Mouse (Mus musculus) brain, embryonic 14.5 days (tissue): Measurements from ENCODE around the gene Mgme1. TPM values are rescaled to one million over a fixed set of nuclear protein-coding genes. Genes with fewer than 3 reads are reported as not detected.

Source experiments
- DNase-seq: peaks from one replicate; pipeline ENCODE4 v3.0.0-alpha.2; 2011; ENCODE audit warnings: low read depth
- CTCF ChIP-seq: fragments of 200-500 bp; IDR thresholded peaks from 2 replicates; pipeline ENCODE4 v1.5.1; 2012; ENCODE audit warnings: inconsistent platforms, mild to moderate bottlenecking, moderate library complexity, borderline replicate concordance; ENCODE audit not compliant: insufficient read depth, insufficient read length; ENCODE audit errors: extremely low read depth
- POLR2A ChIP-seq: fragments of 200-500 bp; IDR thresholded peaks from 2 replicates; pipeline ENCODE4 v1.6.1; 2012; ENCODE audit warnings: mild to moderate bottlenecking, inconsistent platforms, borderline replicate concordance; ENCODE audit not compliant: poor library complexity, insufficient read depth, insufficient read length, severe bottlenecking; ENCODE audit errors: extremely low read depth
- polyA plus RNA-seq: library from polyadenylated mRNA; depleted of rRNA; stranded (reverse); fragments of >200 nt; gene quantifications from 2 replicates; pipeline ENCODE4 v1.2.3, GENCODE M21; 2012; rRNA removed

The Mgme1 gene
- polyA plus RNA-seq, 1 experiment, result 6.6 TPM

GRCm38 (mm10) chr2:144329451-144329850, 59.0 kb downstream of the Mgme1 start:
- no peak for TF ChIP-seq POLR2A
- no peak for TF ChIP-seq CTCF
- DNase-seq, result no peak

GRCm38 (mm10) chr2:144329937-144330336, 59.5 kb downstream of the Mgme1 start:
- TF ChIP-seq CTCF, result no peak
- TF ChIP-seq POLR2A, result no peak
- DNase-seq, result no peak

DNA sequence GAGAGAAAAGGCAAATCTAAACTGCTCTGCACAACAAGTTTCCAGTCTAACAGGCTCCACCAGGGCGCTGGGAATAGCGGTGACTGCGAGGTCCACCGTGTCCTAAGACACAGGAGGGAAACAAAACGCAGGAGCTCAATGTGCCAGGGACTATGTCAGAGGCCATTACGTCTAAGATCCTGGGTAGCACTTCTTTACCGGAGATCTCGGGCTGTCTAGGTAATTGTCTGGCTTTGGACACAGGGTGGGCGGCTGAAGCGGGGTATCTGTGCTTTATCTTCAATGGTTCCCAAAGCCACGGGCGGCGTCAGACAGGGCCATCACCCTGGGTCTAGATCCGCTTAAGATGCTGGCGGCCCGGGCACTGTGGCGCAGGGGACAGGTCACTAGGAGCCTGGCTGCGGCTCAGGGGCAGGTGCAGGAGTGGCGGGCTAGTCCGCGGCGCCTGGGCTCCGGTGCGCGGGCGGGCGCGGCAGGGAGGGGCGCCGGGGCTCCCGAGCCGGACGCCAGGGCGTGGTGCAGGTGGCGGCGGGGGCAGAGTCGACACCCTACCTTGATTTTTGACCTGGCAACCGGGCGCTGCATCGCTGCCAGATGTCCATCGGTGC, 60.0 kb downstream of the Mgme1 start:
- TF ChIP-seq POLR2A (no peak), CTCF (no peak)
- DNase-seq, result peak; percentile 12

Other genes with a start within 250 kb of the Mgme1 start
- not detected in 2 replicates for gene Banf2, start 237.6 kb upstream of the Mgme1 start, polyA plus RNA-seq
- gene Snx5, start 243 bp downstream of the Mgme1 start, polyA plus RNA-seq, result 66.8 and 67.9 TPM in 2 replicates
- gene Ovol2, start 61.5 kb downstream of the Mgme1 start, polyA plus RNA-seq, result 0.34 TPM in 2 replicates
- gene Kat14, start 98.3 kb downstream of the Mgme1 start, polyA plus RNA-seq, result 29.5 and 31.6 TPM in 2 replicates
- gene Pet117, start 98.3 kb downstream of the Mgme1 start, polyA plus RNA-seq, result not detected in 2 replicates